Mouse (Mus musculus): ENCODE data around the gene Gm49358.

DNA sequence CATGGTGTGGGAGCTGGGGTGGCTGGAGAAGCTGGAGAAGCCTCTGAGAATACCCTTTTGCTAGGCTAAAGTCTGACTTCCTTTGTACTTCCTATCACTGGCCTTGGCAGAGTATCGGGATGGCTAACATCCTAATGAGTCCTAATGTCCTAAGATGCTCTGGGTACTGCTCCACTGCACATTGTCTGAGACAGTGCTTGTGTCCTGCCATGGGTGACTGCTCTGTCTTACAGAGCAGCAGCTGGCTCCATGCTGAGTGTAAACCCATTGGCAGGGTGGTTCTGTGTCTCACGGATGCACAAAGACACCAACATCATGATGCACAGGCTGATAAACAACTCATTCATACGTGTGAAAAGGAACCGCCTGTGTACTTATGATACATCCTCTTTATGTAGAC lies 85.3 kb downstream of the Gm49358 start:
- TF ChIP-seq CTCF (conservative IDR thresholded peaks at IDR 0.05; ENCODE audit: insufficient read depth, insufficient read length, low read depth, low read length) (no peak), POLR2A (IDR thresholded peaks at IDR 0.05; ENCODE audit: low read depth, low read length) (no peak)
